Mouse (Mus musculus): ENCODE data around the gene Olfr183. TPM values are rescaled to one million over a fixed set of nuclear protein-coding genes. Genes with fewer than 3 reads are reported as not detected.
"Not testable (repeated sequence)": the region's sequence is repeated elsewhere in the genome, so short reads cannot be mapped to it uniquely, and the experiment has no call there.

Olfr183 gene
- polyA plus RNA-seq (2015; fragmentation: Nextera tagmentation; extraction: Ambion mirVana): not detected in 2 replicates

DNA sequence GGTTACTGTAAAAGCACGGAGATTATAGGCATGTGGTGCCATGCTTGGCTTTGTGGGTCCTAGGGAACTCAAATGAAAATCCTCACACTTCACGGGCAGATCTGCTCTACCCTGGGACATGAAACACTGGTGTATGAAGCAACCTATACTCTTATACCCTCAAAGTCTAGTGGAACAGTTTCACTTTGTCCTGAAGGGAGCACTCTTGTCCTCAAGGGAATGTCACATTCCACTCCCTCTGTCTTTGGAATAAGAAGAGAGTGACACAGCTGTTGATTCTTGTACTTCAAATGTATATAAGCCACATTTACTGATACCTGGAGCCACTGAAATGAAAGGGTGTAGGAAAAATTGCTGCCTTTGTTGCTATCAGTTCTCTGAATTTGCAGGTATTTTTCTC is at the start of gene Olfr183:
Gene Olfr183, plus strand, starts transcription at position 301 of the 400 bp plus-strand sequence.
- H3K4me1 ChIP-seq: no peaks in the 10 kb centered on the region
- H3K36me3 ChIP-seq: no peaks in the 10 kb centered on the region
- no peaks in the 10 kb centered on the region for H3K27me3 ChIP-seq
- 71% methylated on average over 2 of the region's 2 CpGs for WGBS
- no peak within 1 kb of the TSS for H3K27ac ChIP-seq
- no peak for ATAC-seq (ENCODE audit: low FRiP score, low read depth)
- H3K4me3 ChIP-seq: no peak within 1 kb of the TSS
- H3K9me3 ChIP-seq: no peaks in the 10 kb centered on the region
- H3K4me2 ChIP-seq (replicated peaks): no peak within 1 kb of the TSS
- no peak within 1 kb of the TSS for H3K9ac ChIP-seq

DNA sequence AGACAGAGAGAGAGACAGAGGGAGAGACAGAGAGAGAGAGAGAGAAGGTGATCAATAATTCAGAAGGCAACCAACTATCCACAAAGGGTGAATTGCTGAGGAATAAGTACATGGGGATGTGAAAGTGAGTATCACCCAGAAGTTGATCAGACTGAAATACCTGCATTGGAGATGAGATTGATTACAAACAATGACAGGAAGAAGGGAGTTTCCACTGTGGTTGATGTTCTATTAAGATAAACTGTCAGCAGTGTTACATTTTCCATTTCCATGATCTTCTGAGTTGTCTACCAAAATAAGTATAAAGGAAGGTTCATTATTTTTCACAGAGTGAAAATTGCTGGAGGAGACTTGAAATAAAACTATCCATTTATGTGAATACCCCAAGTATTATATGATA is 12.0 kb downstream of the Olfr183 start:
- Histone ChIP-seq H3K9me3 (no peaks in the 10 kb centered on the region), H3K27me3 (no peaks in the 10 kb centered on the region), H3K4me3 (no peak overlapping the region), H3K4me2 (replicated peaks) (no peak overlapping the region), H3K36me3 (no peaks in the 10 kb centered on the region), H3K4me1 (no peaks in the 10 kb centered on the region), H3K9ac (no peak overlapping the region), H3K27ac (no peak overlapping the region)
- ATAC-seq (ENCODE audit: low FRiP score, low read depth): no peak

DNA sequence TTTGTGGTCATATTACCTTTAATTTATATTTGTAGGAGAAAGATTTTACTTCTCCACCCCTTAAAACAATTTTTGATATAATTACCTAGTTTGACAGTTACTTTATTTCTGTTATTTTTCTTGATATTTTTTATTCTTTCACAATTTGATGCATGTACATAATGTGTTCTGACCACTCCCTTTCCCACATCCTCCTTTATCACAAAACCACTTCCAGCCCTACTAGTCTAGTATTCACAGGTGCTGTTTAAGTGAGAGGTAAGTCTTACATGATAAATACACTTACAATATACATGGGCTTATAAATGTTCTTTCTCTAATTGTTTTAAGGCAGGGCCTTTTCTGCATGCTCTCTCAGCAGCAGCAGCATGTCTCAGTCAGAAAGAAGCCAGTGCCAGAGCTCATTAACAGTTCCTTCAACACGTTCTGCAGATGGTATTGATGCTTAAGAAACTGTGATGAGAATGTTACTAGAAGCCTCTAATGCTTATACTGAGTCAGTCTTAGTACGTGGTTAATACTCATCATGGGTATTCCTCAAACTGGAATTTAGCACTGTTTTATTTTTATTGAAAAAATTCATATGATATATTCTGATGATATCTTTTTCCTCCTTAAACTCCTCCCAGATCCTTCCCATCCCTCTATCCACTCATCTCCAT is 18.3 kb downstream of the Olfr183 start:
- no peaks in the 10 kb centered on the region for H3K9me3 ChIP-seq
- WGBS: 64% methylated on average over 2 of the region's 2 CpGs
- no peak overlapping the region for H3K4me3 ChIP-seq
- no peak for ATAC-seq (ENCODE audit: low FRiP score, low read depth)
- no peak overlapping the region for H3K27ac ChIP-seq
- no peaks in the 10 kb centered on the region for H3K27me3 ChIP-seq
- H3K4me1 ChIP-seq: no peaks in the 10 kb centered on the region
- no peaks in the 10 kb centered on the region for H3K36me3 ChIP-seq
- H3K4me2 ChIP-seq (replicated peaks): no peak overlapping the region
- no peak overlapping the region for H3K9ac ChIP-seq

DNA sequence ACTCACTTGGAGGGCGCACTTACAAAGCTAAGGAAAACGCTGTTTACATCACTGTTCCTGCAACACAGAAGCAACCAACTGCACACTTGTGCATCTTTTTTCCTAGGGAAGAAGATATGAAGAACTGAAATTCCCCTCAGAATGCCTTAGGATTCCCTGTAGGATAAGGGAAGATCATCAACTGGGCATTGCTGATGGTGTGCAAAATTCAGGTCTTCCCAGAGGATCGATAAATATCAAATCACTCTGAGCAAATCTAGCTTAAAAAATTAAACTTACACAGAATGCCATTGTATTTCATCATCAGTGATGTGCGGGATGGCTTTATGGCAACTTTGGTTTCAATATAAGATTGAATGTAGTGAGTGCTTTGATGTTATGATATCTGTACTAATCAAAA is 35.0 kb downstream of the Olfr183 start, which contains the start of gene Olfr186:
Gene Olfr186, minus strand, starts transcription at position 101 of the 400 bp plus-strand sequence.
- H3K4me1 ChIP-seq: no peaks in the 10 kb centered on the region
- no peak within 1 kb of the TSS for H3K9ac ChIP-seq
- no peak for ATAC-seq (ENCODE audit: low FRiP score, low read depth)
- H3K4me2 ChIP-seq (replicated peaks): no peak within 1 kb of the TSS
- H3K36me3 ChIP-seq: no peaks in the 10 kb centered on the region
- no peaks in the 10 kb centered on the region for H3K9me3 ChIP-seq
- no peak within 1 kb of the TSS for H3K27ac ChIP-seq
- no peaks in the 10 kb centered on the region for H3K27me3 ChIP-seq
- H3K4me3 ChIP-seq: no peak within 1 kb of the TSS
- WGBS: 92% methylated on average over 4 of the region's 4 CpGs

DNA sequence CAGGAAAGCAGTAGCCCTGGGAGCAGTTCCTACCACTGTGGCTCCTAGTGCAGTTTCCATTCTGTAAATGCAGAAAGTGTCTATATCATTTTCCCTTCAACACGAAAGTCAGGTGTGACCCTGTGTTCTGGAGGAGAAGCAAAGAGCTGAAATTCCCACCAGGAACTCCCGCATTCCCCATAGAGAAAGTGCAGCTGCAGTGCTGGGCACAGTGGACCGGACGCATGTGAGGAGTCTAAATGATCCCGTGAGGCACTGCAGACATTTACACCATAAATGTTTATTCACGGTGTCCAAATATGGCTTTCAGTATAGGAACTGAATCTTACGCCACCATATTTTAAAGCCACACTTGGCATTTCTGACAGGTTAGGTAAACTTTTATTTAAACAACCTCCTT is 44.6 kb downstream of the Olfr183 start, which contains the start of gene Olfr187:
Gene Olfr187, minus strand, starts transcription at position 58 of the 400 bp plus-strand sequence.
- Histone ChIP-seq H3K4me1 (no peaks in the 10 kb centered on the region), H3K27ac (no peak within 1 kb of the TSS), H3K27me3 (no peaks in the 10 kb centered on the region), H3K4me3 (no peak within 1 kb of the TSS), H3K4me2 (replicated peaks) (no peak within 1 kb of the TSS), H3K9me3 (no peaks in the 10 kb centered on the region), H3K9ac (no peak within 1 kb of the TSS), H3K36me3 (no peaks in the 10 kb centered on the region)
- 87% methylated on average over 7 of the region's 7 CpGs for WGBS
- no peak for ATAC-seq (ENCODE audit: low FRiP score, low read depth)

DNA sequence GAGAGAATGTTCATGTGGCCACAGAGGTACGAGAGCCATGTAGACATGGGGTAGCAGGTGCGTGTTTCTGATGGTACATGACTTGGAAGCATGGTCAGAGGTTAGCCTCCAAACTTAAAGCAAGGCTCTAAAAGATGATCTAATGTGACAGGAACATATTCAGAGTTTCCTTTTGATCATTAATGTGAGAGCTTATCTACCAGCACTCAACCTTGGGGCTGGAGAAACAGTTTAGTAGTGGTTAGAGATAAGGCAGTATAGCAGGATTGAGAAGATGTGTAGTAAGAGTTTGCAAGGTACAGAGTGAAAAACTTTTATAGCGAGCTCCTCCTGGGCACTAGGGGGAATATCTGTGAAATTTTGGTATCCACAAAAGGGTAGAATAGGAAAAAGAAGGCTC is 50.7 kb downstream of the Olfr183 start:
- Histone ChIP-seq H3K9ac (no peak overlapping the region), H3K4me1 (no peaks in the 10 kb centered on the region), H3K4me3 (no peak overlapping the region), H3K27me3 (no peaks in the 10 kb centered on the region), H3K27ac (no peak overlapping the region), H3K9me3 (no peaks in the 10 kb centered on the region), H3K36me3 (no peaks in the 10 kb centered on the region), H3K4me2 (replicated peaks) (no peak overlapping the region)
- ATAC-seq (ENCODE audit: low FRiP score, low read depth): no peak
- 82% methylated on average over 3 of the region's 3 CpGs for WGBS

DNA sequence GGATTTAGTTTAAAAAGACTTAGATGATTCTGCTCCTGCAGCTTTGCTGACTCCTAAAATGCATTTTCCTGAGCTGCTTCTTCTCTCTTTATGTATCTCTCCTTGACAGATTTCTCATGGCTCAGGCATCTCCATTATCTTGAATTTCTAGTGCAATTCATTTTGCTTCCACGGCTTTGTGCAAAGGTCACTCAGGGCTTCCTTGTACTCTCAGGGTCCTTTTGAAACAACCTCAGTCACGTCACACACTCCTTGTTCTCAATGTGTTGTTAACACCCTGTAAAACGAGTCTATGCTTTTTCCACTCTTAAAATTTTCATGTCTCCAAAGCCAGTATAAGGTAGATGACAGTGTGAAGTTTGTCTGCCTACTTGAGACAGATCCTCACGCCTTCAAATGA is 52.4 kb downstream of the Olfr183 start:
- 72% methylated on average over 4 of the region's 4 CpGs for whole genome bisulfite sequencing
- H3K4me2 ChIP-seq (replicated peaks): no peak overlapping the region

DNA sequence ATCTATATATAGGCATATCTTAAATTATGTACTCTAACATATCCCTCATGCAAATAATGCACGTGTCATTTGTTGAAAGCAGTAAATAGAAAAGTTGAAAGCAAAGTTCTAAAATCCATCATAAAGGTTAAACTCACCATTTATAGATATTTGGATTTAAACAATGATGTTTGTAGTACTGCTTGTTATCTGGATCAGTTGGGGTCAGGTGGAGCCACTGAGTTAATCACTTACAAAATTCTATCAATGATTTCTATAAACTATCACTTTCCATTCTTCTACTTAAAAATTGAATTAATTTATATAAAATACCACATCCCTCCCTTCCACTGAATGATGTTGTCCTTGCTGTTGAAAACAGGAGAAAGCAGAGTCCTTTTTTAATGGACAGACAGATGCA is 53.7 kb downstream of the Olfr183 start:
- H3K27ac ChIP-seq: no peak overlapping the region
- ATAC-seq (ENCODE audit: low FRiP score, low read depth): no peak
- no peaks in the 10 kb centered on the region for H3K36me3 ChIP-seq
- no peak overlapping the region for H3K9ac ChIP-seq
- no peaks in the 10 kb centered on the region for H3K27me3 ChIP-seq
- no peaks in the 10 kb centered on the region for H3K4me1 ChIP-seq
- H3K4me2 ChIP-seq (replicated peaks): no peak overlapping the region
- WGBS: 76% methylated on average over 1 of the region's 1 CpGs
- no peaks in the 10 kb centered on the region for H3K9me3 ChIP-seq
- H3K4me3 ChIP-seq: no peak overlapping the region

More for the DNA sequence above, 52.4 kb downstream of the Olfr183 start:
- Histone ChIP-seq H3K4me3 (no peak overlapping the region), H3K9ac (no peak overlapping the region), H3K36me3 (no peaks in the 10 kb centered on the region), H3K27me3 (no peaks in the 10 kb centered on the region), H3K4me1 (no peaks in the 10 kb centered on the region), H3K9me3 (no peaks in the 10 kb centered on the region), H3K27ac (no peak overlapping the region)
- ATAC-seq (ENCODE audit: low FRiP score, low read depth): no peak

DNA sequence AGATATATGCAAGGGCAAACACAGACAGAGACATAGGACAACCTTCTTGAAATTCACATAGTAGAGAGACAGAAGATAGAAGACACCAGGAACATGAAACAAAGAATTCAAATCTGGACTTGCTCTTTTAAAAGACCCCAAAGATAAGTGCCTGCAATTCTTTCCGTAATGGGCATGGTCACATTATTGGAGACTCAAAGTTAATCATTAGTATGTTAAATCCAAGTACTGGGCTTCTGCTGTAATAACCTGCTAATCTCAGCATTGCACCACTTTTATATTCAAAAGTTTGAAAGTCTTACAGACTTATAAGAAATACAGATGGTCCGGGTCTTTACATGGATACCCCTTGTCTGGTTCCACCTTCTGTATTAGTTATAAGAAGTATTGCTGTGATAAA is 54.1 kb downstream of the Olfr183 start:
- not testable (repeated sequence) for H3K27ac ChIP-seq; H3K4me2 ChIP-seq (replicated peaks); ATAC-seq (ENCODE audit: low FRiP score, low read depth); H3K9ac ChIP-seq; H3K36me3 ChIP-seq; H3K27me3 ChIP-seq; H3K4me1 ChIP-seq; H3K9me3 ChIP-seq; H3K4me3 ChIP-seq
- 95% methylated on average over 2 of the region's 2 CpGs for WGBS

Other genes with a start within 250 kb of the Olfr183 start
- not detected in 2 replicates for gene Olfr172, start 232.2 kb upstream of the Olfr183 start, polyA plus RNA-seq (2015; fragmentation: Nextera tagmentation; extraction: Ambion mirVana)
- not detected in 2 replicates for gene Olfr173, start 195.1 kb upstream of the Olfr183 start, polyA plus RNA-seq (2015; fragmentation: Nextera tagmentation; extraction: Ambion mirVana)
- not detected in 2 replicates for gene Olfr175-ps1, start 168.6 kb upstream of the Olfr183 start, polyA plus RNA-seq (2015; fragmentation: Nextera tagmentation; extraction: Ambion mirVana)
- gene Olfr177, start 120.6 kb upstream of the Olfr183 start, polyA plus RNA-seq (2015; fragmentation: Nextera tagmentation; extraction: Ambion mirVana): not detected in 2 replicates
- gene Olfr178, start 103.3 kb upstream of the Olfr183 start, polyA plus RNA-seq (2015; fragmentation: Nextera tagmentation; extraction: Ambion mirVana): not detected in 2 replicates
- gene Olfr181, start 66.6 kb upstream of the Olfr183 start, polyA plus RNA-seq (2015; fragmentation: Nextera tagmentation; extraction: Ambion mirVana): not detected in 2 replicates
- not detected in 2 replicates for gene Olfr180, start 66.0 kb upstream of the Olfr183 start, polyA plus RNA-seq (2015; fragmentation: Nextera tagmentation; extraction: Ambion mirVana)
- gene Olfr186, start 34.9 kb downstream of the Olfr183 start, polyA plus RNA-seq (2015; fragmentation: Nextera tagmentation; extraction: Ambion mirVana): not detected in 2 replicates
- not detected in 2 replicates for gene Olfr187, start 44.4 kb downstream of the Olfr183 start, polyA plus RNA-seq (2015; fragmentation: Nextera tagmentation; extraction: Ambion mirVana)
- not detected in 2 replicates for gene Olfr190, start 82.6 kb downstream of the Olfr183 start, polyA plus RNA-seq (2015; fragmentation: Nextera tagmentation; extraction: Ambion mirVana)
- gene Olfr191, start 94.5 kb downstream of the Olfr183 start, polyA plus RNA-seq (2015; fragmentation: Nextera tagmentation; extraction: Ambion mirVana): not detected in 2 replicates
- gene Olfr193, start 116.5 kb downstream of the Olfr183 start, polyA plus RNA-seq (2015; fragmentation: Nextera tagmentation; extraction: Ambion mirVana): not detected in 2 replicates
- gene Olfr194, start 125.7 kb downstream of the Olfr183 start, polyA plus RNA-seq (2015; fragmentation: Nextera tagmentation; extraction: Ambion mirVana): not detected in 2 replicates
- not detected in 2 replicates for gene Olfr195, start 151.7 kb downstream of the Olfr183 start, polyA plus RNA-seq (2015; fragmentation: Nextera tagmentation; extraction: Ambion mirVana)
- gene Olfr196, start 175.1 kb downstream of the Olfr183 start, polyA plus RNA-seq (2015; fragmentation: Nextera tagmentation; extraction: Ambion mirVana): not detected in 2 replicates
- not detected in 2 replicates for gene Olfr198, start 208.2 kb downstream of the Olfr183 start, polyA plus RNA-seq (2015; fragmentation: Nextera tagmentation; extraction: Ambion mirVana)
- gene Olfr199, start 224.4 kb downstream of the Olfr183 start, polyA plus RNA-seq (2015; fragmentation: Nextera tagmentation; extraction: Ambion mirVana): not detected in 2 replicates

Data from limb, embryonic 13.5 days (tissue).